Mouse (Mus musculus) lung, adult 18-20 months (tissue): ENCODE results near the gene Irf3.

Source experiments
- DNase-seq, 2 experiments: peaks; one replicate each; pipeline ENCODE4 v3.0.0; 2022; ENCODE audit warnings: mixed read lengths in 2 of 2

The Irf3 gene

GRCm38 (mm10) chr7:44974383-44975116, 22.9 kb upstream of the Irf3 start, which contains the start of gene Cpt1c:
TSS of gene Cpt1c (minus strand) at chr7:44974851.
- peak; percentile 77 for DNase-seq

GRCm38 (mm10) chr7:44975117-44975419, 22.4 kb upstream of the Irf3 start:
- DNase-seq: no peak

DNA sequence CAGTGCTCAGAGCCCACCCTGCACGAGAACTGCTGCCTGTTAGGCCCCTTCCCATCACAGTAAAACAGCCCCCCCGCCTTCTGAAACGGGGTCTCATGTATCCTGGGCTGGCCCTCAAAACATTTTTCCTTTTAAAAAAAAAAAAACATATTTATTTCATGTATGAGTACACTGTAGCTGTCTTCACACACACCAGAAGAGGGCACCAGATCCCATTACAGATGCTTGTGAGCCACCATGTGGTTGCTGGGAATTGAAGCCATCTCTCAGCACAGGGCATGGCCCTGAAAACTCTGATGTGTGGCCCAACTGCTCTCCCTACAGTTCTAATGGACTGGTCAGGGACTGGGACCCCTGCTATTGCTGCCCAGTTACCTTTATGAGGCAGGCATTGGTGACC, 19.1 kb upstream of the Irf3 start:
- DNase-seq: no peak

DNA sequence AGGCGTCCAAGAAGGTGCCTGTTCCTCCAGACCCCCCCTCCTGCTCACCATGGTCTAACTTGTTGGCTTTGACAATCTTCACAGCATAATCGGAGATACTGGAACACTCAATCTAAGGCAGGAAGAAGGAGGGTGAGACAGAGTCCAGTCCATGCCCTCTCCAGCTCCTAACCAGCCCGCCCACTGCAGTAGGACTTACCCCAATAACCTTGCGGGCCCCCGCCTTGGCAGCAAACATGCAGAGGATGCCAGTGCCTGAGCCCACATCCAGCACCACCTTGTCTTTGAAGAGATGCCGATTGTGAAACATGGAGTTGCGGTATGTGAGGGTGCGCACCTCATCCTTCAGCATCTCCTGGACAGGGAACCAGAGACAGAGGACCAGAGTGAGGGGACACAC, 15.9 kb upstream of the Irf3 start:
- DNase-seq: no peak

DNA sequence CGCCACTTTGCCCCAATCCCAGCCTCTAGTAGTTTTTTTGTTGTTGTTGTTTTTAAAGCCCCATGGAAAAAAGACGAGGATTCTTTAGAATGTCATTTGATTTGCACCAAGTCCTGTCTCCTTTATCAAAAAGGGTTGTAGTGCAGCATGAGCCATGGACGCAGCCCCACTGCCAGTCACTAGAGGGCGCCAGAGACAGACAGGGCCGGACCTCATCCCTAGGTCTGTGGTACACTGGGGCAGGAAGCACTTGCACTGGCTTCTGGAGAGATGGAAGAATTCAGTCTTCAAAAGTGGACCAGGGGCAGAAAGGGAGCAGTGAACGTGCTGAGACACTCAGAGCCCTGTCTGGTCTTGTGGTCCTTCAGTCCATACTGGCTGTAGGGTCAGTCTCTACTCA, 14.4 kb upstream of the Irf3 start:
- DNase-seq: peak; percentile 83 to 89

- DNase-seq: no peak
These were observed 13.3 kb upstream of the Irf3 start for GRCm38 (mm10) chr7:44983944-44984832.

DNA sequence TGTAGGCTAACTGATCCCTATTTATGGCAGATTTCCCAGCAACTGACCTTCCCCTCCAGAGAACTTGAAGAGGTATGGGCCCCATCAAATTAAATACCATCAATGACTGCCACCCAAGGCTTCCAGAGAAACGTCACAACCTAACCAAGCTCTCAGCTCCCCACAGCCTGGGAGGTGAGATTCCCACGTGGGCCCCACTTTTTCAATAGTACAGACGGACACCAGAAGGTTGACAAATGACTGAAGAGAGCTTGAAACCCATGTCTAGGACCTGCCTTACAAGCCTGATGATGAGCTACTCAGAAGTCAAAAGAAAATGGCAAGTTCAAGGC, 12.6 kb upstream of the Irf3 start:
- DNase-seq: no peak

GRCm38 (mm10) chr7:44985595-44986191, 11.8 kb upstream of the Irf3 start:
- peak; percentile 68 to 81 for DNase-seq

GRCm38 (mm10) chr7:44986192-44986878, 11.1 kb upstream of the Irf3 start, which contains the start of gene Prmt1:
TSS of gene Prmt1 (minus strand) at chr7:44986568.
- peak; percentile 100 for DNase-seq

DNA sequence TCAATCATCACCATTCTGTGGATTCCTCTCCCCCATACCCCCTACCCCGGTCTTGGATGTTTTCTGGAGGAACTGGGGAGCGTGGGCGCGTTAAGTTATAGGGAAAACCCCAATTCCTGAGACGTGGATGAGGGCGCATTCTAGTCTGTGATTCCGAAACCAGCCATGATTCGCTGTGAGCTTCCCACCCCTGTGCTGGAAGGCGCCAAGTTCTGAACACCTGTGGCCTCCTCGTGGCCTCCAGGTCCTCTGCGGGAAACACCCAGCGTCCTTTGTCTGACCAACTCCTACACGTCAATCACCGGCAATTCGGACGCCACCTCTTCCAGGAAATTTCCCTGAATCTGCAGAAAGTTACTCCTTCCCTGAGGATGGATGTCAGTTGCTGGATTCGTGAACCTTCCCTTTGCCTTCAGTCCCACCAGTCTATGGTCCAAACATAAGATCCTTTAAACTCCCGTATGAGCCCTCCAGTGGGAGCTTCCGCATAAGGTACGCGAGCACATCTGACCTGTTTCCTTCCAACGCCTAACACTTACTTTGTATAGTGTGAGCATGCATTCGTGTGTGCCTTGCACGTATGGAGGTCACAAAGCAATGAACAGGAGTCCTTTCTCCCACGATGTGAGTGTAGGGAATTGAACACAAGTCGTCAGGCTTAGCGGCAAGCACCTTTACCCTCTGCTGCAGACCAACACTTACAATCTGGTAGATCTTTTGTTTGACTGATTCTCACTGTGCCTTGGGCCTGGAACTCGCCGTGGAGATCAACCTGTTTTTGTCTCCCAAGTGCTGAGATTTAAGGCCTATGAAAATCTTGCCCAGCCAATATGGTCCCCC, 10.3 kb upstream of the Irf3 start:
- no peak for DNase-seq

- DNase-seq: peak in 1 of 2 experiments; percentile 5
These were observed 776 bp upstream of the Irf3 start for GRCm38 (mm10) chr7:44996672-44997071.

DNA sequence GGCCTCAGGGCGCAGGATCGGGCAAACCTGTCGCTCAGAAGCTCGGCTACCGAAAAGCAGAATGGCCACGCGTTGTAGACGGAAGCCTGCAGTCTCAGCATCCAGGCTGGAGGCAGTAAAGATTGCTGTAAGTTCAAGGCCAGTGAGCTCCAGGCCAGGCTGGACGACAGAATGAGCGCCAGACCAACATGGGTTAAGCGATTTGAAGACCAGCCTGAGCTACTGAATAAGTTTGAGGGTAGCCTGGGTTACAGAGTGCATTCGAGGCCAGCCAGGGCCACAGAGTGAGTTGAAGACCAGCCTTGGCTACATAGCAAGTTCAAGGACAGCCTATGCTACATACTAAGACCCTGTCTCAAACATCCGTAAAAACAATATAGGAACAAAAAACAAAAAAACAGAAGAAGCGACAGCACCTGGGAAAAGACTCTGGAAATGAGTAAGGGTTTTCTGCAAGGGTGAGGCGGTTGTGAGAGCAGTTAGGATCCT, 536 bp downstream of the Irf3 start:
- DNase-seq: no peak

DNA sequence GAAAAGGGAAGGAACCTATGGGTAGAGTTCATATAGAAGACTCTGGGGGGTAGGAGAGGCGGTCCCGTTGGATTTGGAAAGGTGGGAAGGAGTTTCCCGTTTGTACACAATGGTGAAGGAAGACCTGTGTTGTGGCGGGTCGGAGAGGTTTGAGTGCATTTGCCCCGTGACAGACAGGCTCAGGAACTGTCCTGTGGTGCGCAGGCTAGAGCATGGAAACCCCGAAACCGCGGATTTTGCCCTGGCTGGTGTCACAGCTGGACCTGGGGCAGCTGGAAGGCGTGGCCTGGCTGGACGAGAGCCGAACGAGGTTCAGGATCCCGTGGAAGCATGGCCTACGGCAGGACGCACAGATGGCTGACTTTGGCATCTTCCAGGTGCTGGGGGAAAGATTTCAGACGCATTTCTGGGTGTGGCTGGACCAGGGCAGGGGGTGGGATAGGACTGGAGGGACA, 1.1 kb downstream of the Irf3 start, which contains the start of gene Bcl2l12:
Gene Bcl2l12 (minus strand): TSS at position 212 of the 455 bp plus-strand sequence.
- peak; percentile 56 to 64 for DNase-seq

- peak in 1 of 2 experiments; percentile 29 for DNase-seq
These were observed 2.3 kb downstream of the Irf3 start for GRCm38 (mm10) chr7:44999753-45000152.

DNA sequence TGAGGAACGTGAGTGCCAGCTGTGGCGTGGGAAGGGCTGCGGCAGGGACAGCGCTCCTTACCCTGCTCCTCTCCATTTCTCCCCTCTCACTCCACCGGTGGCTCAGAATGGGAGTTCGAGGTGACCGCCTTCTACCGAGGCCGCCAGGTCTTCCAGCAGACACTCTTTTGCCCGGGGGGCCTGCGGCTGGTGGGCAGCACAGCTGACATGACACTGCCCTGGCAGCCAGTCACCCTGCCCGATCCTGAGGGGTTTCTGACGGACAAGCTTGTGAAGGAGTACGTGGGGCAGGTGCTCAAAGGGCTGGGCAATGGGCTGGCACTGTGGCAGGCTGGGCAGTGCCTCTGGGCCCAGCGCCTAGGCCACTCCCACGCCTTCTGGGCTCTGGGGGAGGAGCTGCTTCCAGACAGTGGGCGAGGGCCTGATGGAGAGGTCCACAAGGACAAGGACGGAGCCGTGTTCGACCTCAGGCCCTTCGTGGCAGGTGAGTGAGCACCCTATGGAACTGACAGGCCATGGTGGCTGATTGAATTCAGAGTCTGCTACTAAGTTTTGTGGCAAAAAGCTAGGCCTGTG, 3.2 kb downstream of the Irf3 start:
- DNase-seq: peak in 1 of 2 experiments; percentile 15

- no peak for DNase-seq
These were observed 5.0 kb downstream of the Irf3 start for GRCm38 (mm10) chr7:45002440-45002839.

DNA sequence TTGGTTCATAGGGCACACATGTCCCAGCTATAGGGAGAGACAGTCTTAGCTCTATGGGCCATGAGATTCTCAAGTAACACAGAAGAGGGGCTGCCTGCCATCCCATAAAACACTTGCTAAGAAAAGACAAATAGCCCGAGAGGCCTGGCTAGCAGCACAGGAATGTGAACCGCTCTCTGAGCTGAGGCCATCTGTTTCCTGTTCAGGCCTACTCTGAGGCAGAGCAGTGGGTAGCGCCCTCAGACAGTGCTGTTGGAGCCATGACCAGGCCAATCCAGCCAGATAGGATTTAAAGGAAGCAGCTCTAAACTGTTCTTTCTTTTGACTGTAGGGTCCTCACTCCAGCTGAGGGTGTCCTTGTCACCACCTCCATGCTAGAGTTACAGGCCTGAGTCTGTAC, 7.1 kb downstream of the Irf3 start:
- DNase-seq: no peak

GRCm38 (mm10) chr7:45005321-45005992, 8.0 kb downstream of the Irf3 start:
- DNase-seq: no peak

- no peak for DNase-seq
These were observed 9.1 kb downstream of the Irf3 start for GRCm38 (mm10) chr7:45006503-45006902.

- no peak for DNase-seq
These were observed 9.7 kb downstream of the Irf3 start for GRCm38 (mm10) chr7:45007141-45007540.

DNA sequence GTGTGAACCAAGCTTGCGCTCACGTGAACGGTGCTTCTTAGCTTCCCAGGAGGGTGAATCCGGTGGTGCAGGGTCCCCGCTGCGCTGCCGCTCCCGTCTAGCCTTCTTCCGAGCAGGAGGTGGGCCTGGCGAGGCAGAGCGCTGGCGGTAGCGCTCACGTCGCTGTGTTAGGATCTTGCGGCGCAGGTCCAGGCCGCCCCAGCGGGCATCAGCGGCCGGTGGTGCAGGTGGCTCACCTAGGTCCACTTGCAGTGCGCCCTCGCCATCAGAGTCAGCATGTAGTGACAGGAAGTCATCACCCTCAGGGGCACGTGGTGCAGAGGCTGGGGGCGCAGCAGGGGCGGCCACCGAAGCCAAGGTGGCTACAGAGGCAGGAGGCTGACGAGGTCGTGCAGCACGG, 10.4 kb downstream of the Irf3 start:
- DNase-seq: no peak
